11 mouse cellular contexts compared by ENCODE assay signal in the genomic region with DNA sequence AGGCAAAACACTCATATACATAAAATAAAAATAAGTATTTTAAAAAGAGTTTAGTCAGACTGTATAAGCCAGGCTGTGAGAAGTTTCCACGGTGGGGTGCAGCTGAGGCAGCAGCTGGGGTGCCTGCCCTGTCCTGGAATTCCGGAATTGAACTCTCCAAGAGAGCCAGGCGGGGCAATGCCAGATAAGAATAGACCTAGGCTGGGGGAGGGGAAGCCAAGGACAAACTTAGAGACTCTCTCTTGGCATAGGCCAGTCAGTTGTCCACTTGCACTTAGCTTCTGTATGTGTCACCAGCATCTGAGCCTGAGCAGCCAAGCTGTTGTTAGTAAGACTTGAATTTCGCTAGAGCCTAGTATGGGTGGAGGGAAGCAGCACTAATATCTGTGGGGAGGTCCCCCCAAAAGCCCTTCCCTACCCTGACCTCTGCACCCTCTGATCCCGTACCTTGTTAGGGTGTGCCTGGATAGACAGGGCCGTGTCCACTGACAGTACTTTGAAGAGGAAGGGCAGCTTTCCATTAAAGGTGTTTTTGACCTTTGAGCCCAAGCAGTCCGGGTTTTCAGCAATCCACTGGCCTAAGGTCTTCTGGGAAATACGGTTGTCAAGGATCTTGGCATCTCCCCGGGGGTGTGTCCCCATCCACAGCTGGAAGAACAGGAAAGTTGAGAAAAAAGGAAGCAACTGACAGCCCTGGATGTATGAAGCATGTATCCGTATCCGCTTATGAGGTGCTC. TPM values are rescaled to one million over a fixed set of nuclear protein-coding genes. Genes with fewer than 3 reads are reported as not detected.
DNase-seq lines count a peak whose midpoint lies in the region; ATAC-seq and TF ChIP-seq lines count a peak whose summit lies in the region.
"Had no signal": no experiment of that assay in that cellular context is flagged by ENCODE, and none has a peak within 500 bp of the region (broad histone marks: within the 10 kb centered on the region; RNA-seq: fewer than 3 reads in every experiment).

No protein-coding gene starts in this region.

- TF ChIP-seq CTCF in lung, postnatal 0 days (IDR thresholded peaks at IDR 0.05), result no peak

- no peaks in the 10 kb centered on the region for H3K9me3 ChIP-seq in heart, embryonic 16.5 days (replicated peaks; ENCODE audit: control insufficient read depth, low read length)
- H3K9me3 ChIP-seq in lung, postnatal 0 days (ENCODE audit: low read length), result no peaks in the 10 kb centered on the region
- H3K9me3 ChIP-seq: hindbrain, embryonic 15.5 days had no signal

- WGBS in heart, embryonic 16.5 days, result 52% methylated on average over 11 of the region's 11 CpGs
- 70% methylated on average over 11 of the region's 11 CpGs for WGBS in lung, postnatal 0 days

- peak overlapping the region; percentile 26 for H3K4me2 ChIP-seq in heart, embryonic 16.5 days (ENCODE audit: low read depth, low read length)
- no peak overlapping the region for H3K4me2 ChIP-seq in lung, postnatal 0 days (replicated peaks; ENCODE audit: low read depth, low read length)
- H3K4me2 ChIP-seq: hindbrain, embryonic 15.5 days had no signal

- H3K36me3 ChIP-seq in heart, embryonic 16.5 days (ENCODE audit: control insufficient read depth, insufficient read depth), result peaks cover 22% of the 10 kb centered on the region
- H3K36me3 ChIP-seq in lung, postnatal 0 days (ENCODE audit: insufficient read depth, low read length), result 0 out of 2 replicates have a peak, but pooled peaks cover 5% of the 10 kb centered on the region

- H3K9ac ChIP-seq in heart, embryonic 16.5 days (ENCODE audit: low read length), result no peak overlapping the region
- no peak overlapping the region for H3K9ac ChIP-seq in lung, postnatal 0 days (replicated peaks; ENCODE audit: low read depth)
- H3K9ac ChIP-seq: hindbrain, embryonic 15.5 days had no signal

- peak; percentile 89 for ATAC-seq in heart, embryonic 16.5 days (replicated peaks; ENCODE audit: extremely low read depth, insufficient read depth, low FRiP score)
- ATAC-seq in lung, postnatal 0 days, result peak; percentile 81

- DNase-seq in heart, adult 11 months, result peak; percentile 97
- no peak for DNase-seq in heart, postnatal 25 days (ENCODE audit: low spot score)
- DNase-seq in adrenal gland, postnatal 36 days, result peak; percentile 69 to 83
- DNase-seq in lung, postnatal 0 days (ENCODE audit: low spot score), result peak; percentile 49
- DNase-seq in retina, embryonic 14.5 days (ENCODE audit: low spot score), result no peak
- DNase-seq in neural tube, embryonic 10.5 days (ENCODE audit: extremely low spot score, low spot score), result no peak
- no peak for DNase-seq in frontal cortex, postnatal 36 days (ENCODE audit: low spot score in 2 of 2)
- DNase-seq: cerebellum, adult 8-10 months had no signal

- peak overlapping the region; percentile 80 for H3K27ac ChIP-seq in heart, embryonic 16.5 days (ENCODE audit: low read length)
- 0 out of 2 replicates have a peak overlapping the region, but pooled peaks have one; percentile 11 for H3K27ac ChIP-seq in lung, postnatal 0 days (ENCODE audit: low read length)
- H3K27ac ChIP-seq: hindbrain, embryonic 15.5 days; macrophage had no signal

- H3K4me1 ChIP-seq in heart, embryonic 16.5 days (ENCODE audit: control insufficient read depth, insufficient read depth, low read length), result peaks cover 30% of the 10 kb centered on the region
- peaks cover 4% of the 10 kb centered on the region; the same call in 1 of the 2 replicates for H3K4me1 ChIP-seq in lung, postnatal 0 days (ENCODE audit: insufficient read depth, low read depth, low read length)

- H3K27me3 ChIP-seq in heart, embryonic 16.5 days (ENCODE audit: control insufficient read depth, insufficient read depth, low read length), result no peaks in the 10 kb centered on the region
- H3K27me3 ChIP-seq in lung, postnatal 0 days (replicated peaks; ENCODE audit: insufficient read depth, low read length), result no peaks in the 10 kb centered on the region
- H3K27me3 ChIP-seq: hindbrain, embryonic 15.5 days had no signal

- intact Hi-C loops in heart, postnatal 25 days (cut with DNase I), result no loop called here

- no peak; the same call in 1 of the 2 replicates for TF ChIP-seq EP300 in lung, postnatal 0 days (IDR thresholded peaks at IDR 0.05)

- H3K4me3 ChIP-seq in heart, embryonic 16.5 days (ENCODE audit: low read length), result 0 out of 2 replicates have a peak overlapping the region, but pooled peaks have one; percentile 15
- no peak overlapping the region for H3K4me3 ChIP-seq in lung, postnatal 0 days (ENCODE audit: low read depth, low read length)
- H3K4me3 ChIP-seq: hindbrain, embryonic 15.5 days had no signal

RNA-seq across cellular contexts. Expression of gene Mpi, which starts 2.3 kb away (rescaled TPM):
- 100 to 1,000 TPM; 160 to 162 TPM for total RNA-seq in heart, postnatal 25 days (2021)
- 10 to 100 TPM; 37.0 to 39.6 TPM for total RNA-seq in adrenal gland, postnatal 36 days (2021)
- 89.8 and 95.6 TPM in 2 replicates for polyA plus RNA-seq in heart, embryonic 16.5 days (2015; fragmentation: Nextera tagmentation; extraction: Ambion mirVana)
- polyA plus RNA-seq in lung, postnatal 0 days (2015; fragmentation: Nextera tagmentation; extraction: Ambion mirVana), result 19.1 and 24.3 TPM in 2 replicates

RNA-seq across cellular contexts. Expression of gene Scamp2, which starts 10.4 kb away (rescaled TPM):
- total RNA-seq in heart, postnatal 25 days (2021), result 10 to 100 TPM; 24.6 to 24.8 TPM
- 10 to 100 TPM; 56.4 to 56.9 TPM for total RNA-seq in adrenal gland, postnatal 36 days (2021)
- polyA plus RNA-seq in heart, embryonic 16.5 days (2015; fragmentation: Nextera tagmentation; extraction: Ambion mirVana), result 52.3 and 53.4 TPM in 2 replicates
- 69.5 and 73.5 TPM in 2 replicates for polyA plus RNA-seq in lung, postnatal 0 days (2015; fragmentation: Nextera tagmentation; extraction: Ambion mirVana)

RNA-seq across cellular contexts. Expression of gene Fam219b, which starts 13.0 kb away (rescaled TPM):
- total RNA-seq in heart, postnatal 25 days (2021), result 1 to 10 TPM; 6.7 to 9.3 TPM
- 10 to 100 TPM; 25.2 to 26.3 TPM for total RNA-seq in adrenal gland, postnatal 36 days (2021)
- polyA plus RNA-seq in heart, embryonic 16.5 days (2015; fragmentation: Nextera tagmentation; extraction: Ambion mirVana), result 12.7 and 13.4 TPM in 2 replicates
- 12.3 and 13.5 TPM in 2 replicates for polyA plus RNA-seq in lung, postnatal 0 days (2015; fragmentation: Nextera tagmentation; extraction: Ambion mirVana)

RNA-seq across cellular contexts. Expression of gene Cox5a, which starts 29.2 kb away (rescaled TPM):
- 1,000 to 10,000 TPM; 2,545 to 2,748 TPM for total RNA-seq in heart, postnatal 25 days (2021)
- total RNA-seq in adrenal gland, postnatal 36 days (2021), result 100 to 1,000 TPM; 547 to 578 TPM
- 1,790 and 1,803 TPM in 2 replicates for polyA plus RNA-seq in heart, embryonic 16.5 days (2015; fragmentation: Nextera tagmentation; extraction: Ambion mirVana)
- 440 and 448 TPM in 2 replicates for polyA plus RNA-seq in lung, postnatal 0 days (2015; fragmentation: Nextera tagmentation; extraction: Ambion mirVana)

RNA-seq across cellular contexts. Expression of gene Ulk3, which starts 39.0 kb away (rescaled TPM):
- 1 to 10 TPM; 6.8 to 8.9 TPM for total RNA-seq in heart, postnatal 25 days (2021)
- total RNA-seq in adrenal gland, postnatal 36 days (2021), result 10 to 100 TPM; 12.6 to 14.3 TPM
- 17.9 and 20.1 TPM in 2 replicates for polyA plus RNA-seq in heart, embryonic 16.5 days (2015; fragmentation: Nextera tagmentation; extraction: Ambion mirVana)
- polyA plus RNA-seq in lung, postnatal 0 days (2015; fragmentation: Nextera tagmentation; extraction: Ambion mirVana), result 7.3 and 7.8 TPM in 2 replicates

Comparison
In these comparisons a context has a peak if more than half of its experiments do, and no peak if none do; other contexts are left out.
1. DNase-seq: peak in heart, adult 11 months (single experiment), adrenal gland, postnatal 36 days (2 of 2) and lung, postnatal 0 days (single experiment); none in heart, postnatal 25 days (single experiment), retina, embryonic 14.5 days (single experiment), neural tube, embryonic 10.5 days (single experiment) and frontal cortex, postnatal 36 days (0 of 2).